ENCODE assay signal across 19 mouse cellular contexts in genomic region chr17:89008680-89009079, GRCm38 (mm10).
"Had no signal": no experiment of that assay in that cellular context is flagged by ENCODE, and none has a peak within 500 bp of the region (broad histone marks: within the 10 kb centered on the region; RNA-seq: fewer than 3 reads in every experiment).

No protein-coding gene starts in this region.

- H3K4me1 ChIP-seq: liver, embryonic 13.5 days; liver, embryonic 15.5 days; megakaryocyte, embryonic 14.5 days; midbrain, embryonic 13.5 days; midbrain, embryonic 15.5 days; neural tube, embryonic 12.5 days had no signal

- H3K36me3 ChIP-seq: liver, embryonic 13.5 days; liver, embryonic 15.5 days; midbrain, embryonic 13.5 days; midbrain, embryonic 15.5 days; neural tube, embryonic 12.5 days had no signal

- H3K4me3 ChIP-seq: liver, embryonic 13.5 days; liver, embryonic 15.5 days; megakaryocyte, embryonic 14.5 days; midbrain, embryonic 13.5 days; midbrain, embryonic 15.5 days; neural tube, embryonic 12.5 days had no signal

- H3K27me3 ChIP-seq: liver, embryonic 13.5 days; liver, embryonic 15.5 days; megakaryocyte, embryonic 14.5 days; midbrain, embryonic 13.5 days; midbrain, embryonic 15.5 days; neural tube, embryonic 12.5 days had no signal

- DNase-seq: liver, embryonic 13.5 days; liver, postnatal 0 days; lung, postnatal 14 days; retina, postnatal 1 day; right cerebral cortex, adult 18-20 months; right cerebral cortex, postnatal 25 days; right cerebral cortex, postnatal 4 days; spleen, adult 18-20 months; thymus, adult 18-20 months; thymus, postnatal 14 days; thymus, postnatal 36 days had no signal

- H3K4me2 ChIP-seq: liver, embryonic 11.5 days; liver, embryonic 13.5 days; liver, embryonic 15.5 days; midbrain, embryonic 11.5 days; midbrain, embryonic 13.5 days; midbrain, embryonic 15.5 days; neural tube, embryonic 12.5 days had no signal

- H3K9me3 ChIP-seq: liver, embryonic 13.5 days; liver, embryonic 15.5 days; megakaryocyte, embryonic 14.5 days; midbrain, embryonic 13.5 days; midbrain, embryonic 15.5 days; neural tube, embryonic 12.5 days had no signal

- H3K9ac ChIP-seq: liver, embryonic 13.5 days; liver, embryonic 15.5 days; liver, postnatal 0 days; midbrain, embryonic 13.5 days; midbrain, embryonic 15.5 days; neural tube, embryonic 12.5 days had no signal

- H3K27ac ChIP-seq: liver, embryonic 13.5 days; liver, embryonic 15.5 days; macrophage; midbrain, embryonic 13.5 days; midbrain, embryonic 15.5 days; neural tube, embryonic 12.5 days had no signal

- ATAC-seq: liver, postnatal 0 days; midbrain, embryonic 13.5 days; midbrain, embryonic 15.5 days had no signal
